Mouse (Mus musculus): ENCODE measurements at regions not wholly inside any gene's neighbourhood (a gene's known extent, or its start where the extent isn't known, plus 50 kb on each side); places are given as distances from the start of the nearest gene placed in this dataset.
A peak's percentile ranks its signal among the peaks of the same experiment; 100 is the strongest.

GRCm38 (mm10) chr12:94691341-94692029 lies 1000.5 kb upstream of the Flrt2 start:
- DNase-seq (ENCODE audit: low spot score), result peak; percentile 27
- no peak overlapping the region for H3K27ac ChIP-seq
- WGBS, result 64% methylated on average over 2 of the region's 2 CpGs
- H3K4me3 ChIP-seq (ENCODE audit: low read length), result no peak overlapping the region
- H3K27me3 ChIP-seq (ENCODE audit: insufficient read depth, low read length), result no peaks in the 10 kb centered on the region
- ATAC-seq, result no peak
- H3K9ac ChIP-seq (replicated peaks; ENCODE audit: low read length), result no peak overlapping the region
- no peak for TF ChIP-seq CTCF (IDR thresholded peaks at IDR 0.05; ENCODE audit: low read depth)
- H3K4me2 ChIP-seq (ENCODE audit: low read depth, low read length), result no peak overlapping the region
- H3K4me1 ChIP-seq (ENCODE audit: insufficient read depth, low read length), result no peaks in the 10 kb centered on the region
- no peaks in the 10 kb centered on the region for H3K9me3 ChIP-seq (ENCODE audit: low read length)
- H3K36me3 ChIP-seq (ENCODE audit: insufficient read depth, low read length), result no peaks in the 10 kb centered on the region

DNA sequence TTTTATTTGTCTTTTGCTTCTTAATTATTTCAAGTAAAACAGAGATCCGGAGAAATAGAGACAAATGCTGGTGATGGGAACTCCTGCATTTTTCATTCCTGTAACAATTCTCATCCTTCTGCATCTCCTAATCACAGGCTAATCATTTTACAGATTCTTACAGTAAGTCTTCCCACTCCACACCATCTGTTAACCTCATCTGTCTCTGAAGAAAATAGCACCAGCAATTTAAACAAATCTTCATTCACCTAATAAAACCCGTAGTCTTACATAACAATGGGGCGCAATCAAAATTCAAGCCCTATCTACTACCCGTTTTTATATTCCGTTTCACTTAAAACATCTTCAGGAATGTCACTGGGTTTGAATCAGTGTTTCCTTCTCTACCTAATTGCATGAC lies 960.6 kb upstream of the Flrt2 start:
- Histone ChIP-seq H3K27me3 (ENCODE audit: insufficient read depth, low read length) (no peaks in the 10 kb centered on the region), H3K27ac (no peak overlapping the region), H3K4me2 (ENCODE audit: low read depth, low read length) (no peak overlapping the region), H3K4me1 (ENCODE audit: insufficient read depth, low read length) (no peaks in the 10 kb centered on the region), H3K4me3 (ENCODE audit: low read length) (no peak overlapping the region), H3K36me3 (ENCODE audit: insufficient read depth, low read length) (no peaks in the 10 kb centered on the region), H3K9ac (replicated peaks; ENCODE audit: low read length) (no peak overlapping the region), H3K9me3 (ENCODE audit: low read length) (no peaks in the 10 kb centered on the region)
- TF ChIP-seq CTCF (IDR thresholded peaks at IDR 0.05; ENCODE audit: low read depth), result no peak
- ATAC-seq, result no peak
- 79% methylated on average over 5 of the region's 5 CpGs for WGBS
- no peak for DNase-seq (ENCODE audit: low spot score)

DNA sequence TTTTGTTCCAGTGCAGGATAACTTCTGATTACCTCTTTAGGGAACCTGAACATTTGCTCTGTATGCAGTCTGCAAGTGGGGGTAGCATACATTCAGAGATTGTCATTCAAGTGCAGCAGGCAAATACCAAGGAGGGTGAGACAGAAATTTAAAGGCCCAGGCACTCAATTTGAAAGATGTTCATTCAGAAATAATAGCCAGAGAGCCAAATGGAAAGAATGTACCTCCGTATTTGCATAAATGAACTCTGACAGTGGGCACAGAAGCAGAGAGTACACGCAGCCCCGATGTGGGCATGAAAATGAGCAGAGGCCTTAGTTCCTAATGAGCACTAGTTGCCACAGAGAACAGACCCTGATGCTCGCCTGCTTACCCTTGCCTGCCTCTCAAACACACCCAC lies 958.8 kb upstream of the Flrt2 start:
- 32% methylated on average over 4 of the region's 4 CpGs for WGBS
- TF ChIP-seq CTCF (IDR thresholded peaks at IDR 0.05; ENCODE audit: low read depth), result no peak
- Histone ChIP-seq H3K4me2 (ENCODE audit: low read depth, low read length) (no peak overlapping the region), H3K4me1 (ENCODE audit: insufficient read depth, low read length) (no peaks in the 10 kb centered on the region), H3K9ac (replicated peaks; ENCODE audit: low read length) (no peak overlapping the region), H3K36me3 (ENCODE audit: insufficient read depth, low read length) (no peaks in the 10 kb centered on the region), H3K9me3 (ENCODE audit: low read length) (no peaks in the 10 kb centered on the region), H3K27me3 (ENCODE audit: insufficient read depth, low read length) (no peaks in the 10 kb centered on the region), H3K4me3 (ENCODE audit: low read length) (no peak overlapping the region), H3K27ac (no peak overlapping the region)
- DNase-seq (ENCODE audit: low spot score) (no peak), ATAC-seq (no peak)

- Histone ChIP-seq H3K4me2 (ENCODE audit: low read depth, low read length) (no peak overlapping the region), H3K9me3 (ENCODE audit: low read length) (no peaks in the 10 kb centered on the region), H3K4me1 (ENCODE audit: insufficient read depth, low read length) (no peaks in the 10 kb centered on the region), H3K27ac (no peak overlapping the region), H3K27me3 (ENCODE audit: insufficient read depth, low read length) (no peaks in the 10 kb centered on the region), H3K36me3 (ENCODE audit: insufficient read depth, low read length) (no peaks in the 10 kb centered on the region), H3K4me3 (ENCODE audit: low read length) (no peak overlapping the region), H3K9ac (replicated peaks; ENCODE audit: low read length) (no peak overlapping the region)
- ATAC-seq, result no peak
- TF ChIP-seq CTCF (IDR thresholded peaks at IDR 0.05; ENCODE audit: low read depth), result no peak
- DNase-seq (ENCODE audit: low spot score), result no peak
- WGBS, result 72% methylated on average over 4 of the region's 4 CpGs
Observed at GRCm38 (mm10) chr12:94737263-94737662, 954.8 kb upstream of the Flrt2 start.

- Histone ChIP-seq H3K4me2 (ENCODE audit: low read depth, low read length) (no peak overlapping the region), H3K4me3 (ENCODE audit: low read length) (no peak overlapping the region), H3K36me3 (ENCODE audit: insufficient read depth, low read length) (no peaks in the 10 kb centered on the region), H3K27me3 (ENCODE audit: insufficient read depth, low read length) (no peaks in the 10 kb centered on the region), H3K9ac (replicated peaks; ENCODE audit: low read length) (no peak overlapping the region), H3K27ac (no peak overlapping the region), H3K9me3 (ENCODE audit: low read length) (no peaks in the 10 kb centered on the region), H3K4me1 (ENCODE audit: insufficient read depth, low read length) (no peaks in the 10 kb centered on the region)
- WGBS, result 78% methylated on average over 6 of the region's 6 CpGs
- TF ChIP-seq CTCF (IDR thresholded peaks at IDR 0.05; ENCODE audit: low read depth), result no peak
- DNase-seq (ENCODE audit: low spot score), result no peak
- no peak for ATAC-seq
Observed at GRCm38 (mm10) chr12:94749747-94750515, 942.1 kb upstream of the Flrt2 start.

DNA sequence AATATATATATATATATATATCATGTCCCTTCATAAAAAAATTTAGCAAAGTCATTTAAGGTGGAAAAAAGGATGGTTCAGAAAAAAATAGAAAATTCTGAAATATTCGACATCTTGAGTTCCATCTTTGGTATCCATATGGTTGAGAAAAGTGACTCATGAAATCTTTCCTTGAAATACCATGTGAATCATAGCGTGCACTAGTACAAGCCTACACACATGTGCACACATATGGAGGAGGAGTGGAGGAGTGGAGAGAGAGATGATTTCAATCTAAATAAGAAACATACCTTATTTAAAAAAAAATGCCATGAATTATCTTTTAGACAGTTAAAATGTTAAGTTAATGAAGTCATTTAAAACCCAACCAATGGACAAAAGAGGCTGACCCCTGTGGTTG lies 936.3 kb upstream of the Flrt2 start:
- no peak for TF ChIP-seq CTCF (IDR thresholded peaks at IDR 0.05; ENCODE audit: low read depth)
- 88% methylated on average over 2 of the region's 2 CpGs for WGBS
- Histone ChIP-seq H3K9ac (replicated peaks; ENCODE audit: low read length) (no peak overlapping the region), H3K9me3 (ENCODE audit: low read length) (no peaks in the 10 kb centered on the region), H3K4me1 (ENCODE audit: insufficient read depth, low read length) (no peaks in the 10 kb centered on the region), H3K27ac (no peak overlapping the region), H3K27me3 (ENCODE audit: insufficient read depth, low read length) (no peaks in the 10 kb centered on the region), H3K4me3 (ENCODE audit: low read length) (no peak overlapping the region), H3K4me2 (ENCODE audit: low read depth, low read length) (no peak overlapping the region), H3K36me3 (ENCODE audit: insufficient read depth, low read length) (no peaks in the 10 kb centered on the region)
- ATAC-seq (no peak), DNase-seq (ENCODE audit: low spot score) (no peak)
